Mouse (Mus musculus) layer of hippocampus, postnatal 25 days (tissue): ENCODE results near the gene Rnf212b. TPM values are rescaled to one million over a fixed set of nuclear protein-coding genes. Genes with fewer than 3 reads are reported as not detected.
A peak's percentile ranks its signal among the peaks of the same experiment; 100 is the strongest.

Experiments used
- DNase-seq, 2 experiments: peaks; one replicate each; pipeline ENCODE4 v3.0.0; 2022; ENCODE audit warnings: mixed read lengths in 2 of 2, low spot score in 1 of 2; ENCODE audit errors: extremely low spot score in 1 of 2
- total RNA-seq, 2 experiments: library from RNA; stranded (reverse); gene quantifications; 2 replicates each; pipeline ENCODE4 v1.2.3; 2021

Gene Rnf212b
- total RNA-seq, 2 experiments from 2014 or later: not detected

- DNase-seq: no peak
These were observed 19.8 kb upstream of the Rnf212b start for GRCm38 (mm10) chr14:54793894-54794830.

- no peak for DNase-seq
These were observed 18.0 kb upstream of the Rnf212b start for GRCm38 (mm10) chr14:54795901-54796300.

GRCm38 (mm10) chr14:54796760-54797159 lies 17.2 kb upstream of the Rnf212b start:
- DNase-seq: no peak

- no peak for DNase-seq
These were observed 14.3 kb upstream of the Rnf212b start for GRCm38 (mm10) chr14:54799686-54800085.

GRCm38 (mm10) chr14:54802428-54802827 lies 11.5 kb upstream of the Rnf212b start:
- DNase-seq: no peak

DNA sequence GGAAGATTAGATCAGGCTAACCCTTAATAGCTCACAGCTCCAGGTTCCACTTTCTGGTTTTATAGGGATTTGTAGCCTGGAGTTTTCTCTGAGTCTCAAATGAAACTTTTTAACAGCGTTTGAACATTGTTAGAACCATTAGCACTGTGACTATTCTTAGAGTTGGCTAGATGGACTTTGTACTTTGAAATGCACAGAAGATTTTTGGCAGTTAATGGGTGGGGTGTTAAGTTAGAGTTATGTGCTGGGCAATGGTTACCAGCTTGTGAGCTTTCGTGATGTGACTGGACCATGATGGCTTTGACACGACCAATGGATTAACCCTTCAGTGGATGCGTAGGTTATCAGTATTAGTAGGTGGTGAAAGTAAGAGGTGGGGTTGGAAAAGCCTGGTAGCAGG lies 7.8 kb upstream of the Rnf212b start:
- DNase-seq: no peak

DNA sequence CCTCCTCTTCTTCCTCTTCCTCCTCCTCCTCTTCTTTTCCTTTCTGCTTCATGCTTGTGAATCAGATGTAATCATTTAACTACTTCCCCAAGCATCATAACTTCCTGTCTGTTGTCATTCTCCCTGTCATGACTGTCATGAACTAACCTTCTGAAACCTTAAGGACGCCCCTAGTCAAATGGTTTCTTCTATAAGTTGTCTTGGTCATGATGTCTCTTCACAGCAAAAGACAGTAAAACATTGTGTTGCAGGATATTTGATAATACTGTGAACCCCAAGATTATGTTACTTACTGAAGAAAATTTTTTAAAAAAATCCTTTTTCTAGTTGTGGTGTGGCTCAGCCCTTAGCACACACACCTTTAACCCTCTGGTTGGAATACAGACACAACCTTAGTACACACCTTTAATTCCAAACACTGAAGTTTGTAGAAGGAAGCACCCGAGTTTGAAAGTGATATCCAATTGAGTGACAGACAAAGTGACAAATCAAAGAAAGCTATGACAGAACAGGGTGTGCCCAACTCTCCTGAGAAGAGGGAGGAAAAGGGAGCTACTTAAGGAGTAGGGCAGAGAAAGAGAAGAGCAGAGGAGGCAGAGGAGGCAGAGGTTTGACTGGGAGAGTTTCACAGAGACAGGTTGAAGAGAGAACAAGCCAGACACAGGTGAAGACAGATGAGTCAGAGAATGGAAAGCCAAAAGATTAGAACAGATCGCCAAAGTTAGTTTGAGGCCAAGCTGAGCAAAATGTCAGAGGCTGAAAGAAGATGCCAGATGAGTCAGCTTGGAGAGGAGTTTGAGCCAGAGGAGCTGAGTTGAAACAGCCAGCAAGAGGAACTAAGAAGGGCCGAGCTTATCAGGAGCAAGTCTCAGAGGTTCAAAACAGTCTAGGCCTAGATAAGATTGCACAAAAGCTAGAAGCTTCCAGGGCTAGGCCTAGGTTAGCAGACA lies 4.9 kb upstream of the Rnf212b start:
- no peak for DNase-seq

DNA sequence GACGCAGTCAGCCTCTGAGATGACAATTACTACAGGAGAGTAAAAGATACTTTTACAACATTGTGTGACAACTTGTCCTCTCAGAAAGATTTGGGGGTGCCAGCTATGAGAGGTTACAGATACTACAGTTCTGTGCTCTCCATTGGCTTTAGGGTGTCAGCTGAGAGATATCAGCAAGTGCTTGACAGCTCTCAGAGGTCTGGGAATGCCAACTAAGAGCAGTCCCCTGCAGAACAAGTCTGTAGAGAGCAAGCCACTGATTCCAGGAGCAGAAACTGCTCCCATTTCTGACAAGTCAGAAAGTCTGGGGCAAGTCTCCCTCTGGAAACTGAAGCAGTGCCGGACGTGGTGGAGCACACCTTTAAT lies 4.3 kb upstream of the Rnf212b start:
- DNase-seq: no peak

GRCm38 (mm10) chr14:54815737-54816136 lies 1.8 kb downstream of the Rnf212b start:
- DNase-seq: no peak

DNA sequence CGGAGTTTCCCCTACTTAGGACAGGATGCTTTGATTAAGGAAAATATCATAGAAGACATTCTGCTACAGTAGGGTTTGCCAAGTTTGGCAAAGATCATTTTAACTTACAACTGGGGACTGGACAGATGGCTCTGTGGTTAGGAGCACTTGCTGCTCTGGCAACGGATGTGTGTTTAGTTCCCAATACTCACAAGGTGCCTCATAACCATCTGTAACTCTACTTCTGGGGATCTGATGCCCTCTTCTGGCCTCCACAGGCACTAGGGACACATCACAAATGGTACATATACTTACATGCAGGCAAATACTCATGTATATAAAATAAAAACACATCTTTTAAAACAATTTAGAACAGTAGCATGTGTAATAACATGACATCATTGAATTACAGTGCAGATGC lies 3.9 kb downstream of the Rnf212b start:
- peak in 1 of 2 experiments; percentile 17 for DNase-seq

DNA sequence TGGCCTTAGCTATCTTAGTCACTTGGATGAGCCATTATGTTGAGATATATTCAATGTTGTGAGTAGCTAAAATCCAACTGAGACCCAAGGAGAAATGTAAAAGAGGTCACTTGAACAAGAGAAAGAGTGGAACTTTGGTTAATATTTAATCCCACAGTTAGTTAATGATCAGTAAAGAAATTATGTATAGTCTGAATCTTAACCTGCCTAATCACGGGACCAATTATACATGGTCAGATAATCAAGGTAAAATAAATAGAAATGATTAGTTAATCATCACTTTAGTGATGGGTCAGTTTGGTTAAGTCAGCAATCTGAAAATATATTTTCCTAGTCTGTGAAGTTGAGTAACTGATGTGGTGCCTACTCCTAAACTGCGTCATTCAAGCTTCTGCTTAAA lies 8.4 kb downstream of the Rnf212b start:
- DNase-seq: no peak

DNA sequence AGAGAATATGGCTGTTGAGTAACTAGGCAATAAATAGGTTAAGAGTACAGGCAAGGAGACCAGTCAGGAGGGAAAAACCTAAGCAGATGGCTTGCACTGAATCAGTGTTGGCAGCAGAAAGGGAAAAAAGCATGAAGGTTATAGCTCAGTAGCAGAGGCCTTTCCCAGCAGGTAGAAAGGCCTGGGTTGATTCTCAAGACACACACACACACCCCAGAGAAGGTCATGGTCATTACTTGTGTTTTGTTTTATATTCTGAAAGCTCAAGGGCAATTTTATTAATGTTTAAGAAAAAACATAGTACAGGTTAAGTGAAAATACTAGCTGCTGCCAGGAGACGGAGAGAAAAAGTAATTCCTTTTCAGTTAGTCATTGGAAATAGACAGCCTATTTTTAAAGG lies 9.8 kb downstream of the Rnf212b start:
- DNase-seq: no peak

DNA sequence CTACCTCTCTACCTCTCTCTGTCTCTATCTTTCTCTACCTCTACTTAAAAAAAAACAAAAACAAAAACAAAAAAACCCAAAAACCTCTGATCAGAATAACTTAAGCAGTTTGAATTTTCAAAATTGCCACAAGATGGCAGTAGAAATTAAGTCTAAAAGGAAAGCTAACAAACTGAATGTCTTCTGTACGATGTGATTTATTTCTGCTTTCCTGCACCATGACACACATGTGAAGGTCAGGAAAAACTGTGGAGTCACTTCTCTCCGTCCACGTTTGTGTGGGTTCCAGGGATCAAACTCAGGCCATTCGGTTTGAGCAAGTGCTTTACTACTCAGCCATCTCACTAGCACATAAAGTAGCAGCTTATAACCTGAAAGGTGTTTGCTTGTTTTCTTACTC lies 29.5 kb downstream of the Rnf212b start:
- no peak for DNase-seq

DNA sequence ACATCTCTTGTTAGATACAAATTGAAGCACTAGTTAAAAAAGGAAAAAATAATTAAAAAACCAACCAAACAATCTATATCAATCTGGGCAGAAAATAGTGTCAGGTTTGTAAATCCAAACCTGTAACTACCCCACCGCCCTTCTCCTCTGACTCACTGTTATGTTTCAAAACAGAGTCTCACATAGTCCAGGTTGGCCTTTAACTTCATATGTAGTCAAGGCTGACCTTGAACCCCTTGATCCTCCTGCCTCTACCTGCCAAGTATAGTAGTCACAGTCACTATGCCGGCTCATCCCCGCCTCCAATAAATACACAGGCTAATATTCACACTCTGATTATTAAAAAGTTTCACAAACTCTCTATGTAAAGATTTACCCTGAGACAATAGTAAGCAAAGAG lies 41.8 kb downstream of the Rnf212b start:
- DNase-seq: no peak

GRCm38 (mm10) chr14:54856703-54857102 lies 42.8 kb downstream of the Rnf212b start:
- no peak for DNase-seq

- DNase-seq: no peak
These were observed 44.0 kb downstream of the Rnf212b start for GRCm38 (mm10) chr14:54857891-54858290.

DNA sequence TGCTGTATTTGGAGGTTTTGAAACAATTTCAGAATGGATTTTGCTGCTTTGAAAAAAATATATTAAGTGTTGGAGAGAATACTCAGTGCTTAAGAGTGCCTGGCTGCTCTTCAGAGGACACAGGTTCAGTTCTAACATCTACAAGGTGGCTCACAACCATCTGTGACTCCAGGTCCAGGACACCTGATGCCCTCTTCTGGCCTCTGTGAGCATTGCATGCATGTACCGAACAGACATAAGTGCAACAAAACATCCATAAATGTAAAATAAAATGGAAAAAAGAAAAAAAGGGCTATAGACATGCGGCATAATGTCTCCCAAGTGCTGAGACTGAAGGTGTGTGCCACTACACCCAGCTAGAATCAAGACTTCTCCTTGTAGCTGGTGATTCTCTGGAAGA lies 46.6 kb downstream of the Rnf212b start:
- DNase-seq: peak in 1 of 2 experiments; percentile 75

DNA sequence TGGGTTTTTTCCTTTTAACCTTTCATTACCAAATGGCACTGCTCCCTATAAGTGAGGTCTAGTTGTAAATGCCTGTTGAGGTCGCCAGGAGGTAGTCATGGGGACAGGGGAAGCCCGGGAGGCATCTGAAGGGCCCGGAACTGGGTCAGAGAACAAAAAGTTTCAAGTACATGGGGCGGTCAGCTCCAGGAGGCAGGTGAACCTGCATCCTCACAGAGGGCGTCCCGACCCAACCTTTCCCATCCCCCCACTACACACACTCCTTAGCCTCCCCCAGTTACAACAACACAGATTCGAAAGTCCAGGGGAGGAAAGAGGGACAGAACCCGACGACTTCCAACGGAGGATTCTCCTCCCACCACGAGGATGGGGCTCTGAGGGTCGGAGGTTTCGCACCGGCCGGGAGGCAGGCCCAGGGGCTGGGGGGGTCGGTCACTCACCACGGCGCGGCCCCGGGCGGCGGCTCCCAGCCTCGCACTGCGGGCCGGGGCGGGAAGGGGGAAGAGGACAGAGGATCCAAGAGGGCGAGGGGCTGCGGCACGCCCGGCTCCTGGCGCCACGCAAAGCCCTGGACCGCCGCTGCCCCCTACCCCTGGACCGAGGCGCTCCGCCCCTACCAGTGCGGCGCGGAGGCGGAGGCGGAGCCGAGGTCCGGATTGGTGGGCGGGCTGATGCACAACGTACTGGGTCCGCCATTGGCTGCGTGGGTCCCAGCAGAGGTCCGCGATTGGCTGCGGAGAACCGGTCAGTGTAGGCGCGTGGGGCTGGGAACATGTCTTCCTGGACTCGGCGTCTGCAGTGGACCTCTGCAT lies 49.8 kb downstream of the Rnf212b start:
- peak; percentile 75 to 81 for DNase-seq

- DNase-seq: no peak
These were observed 50.5 kb downstream of the Rnf212b start for GRCm38 (mm10) chr14:54864313-54865036.

GRCm38 (mm10) chr14:54865626-54866025 lies 51.7 kb downstream of the Rnf212b start:
- DNase-seq: no peak
